Mouse (Mus musculus) stomach, embryonic 14.5 days (tissue): ENCODE measurements around the gene Mrpl14. TPM values are rescaled to one million over a fixed set of nuclear protein-coding genes. Genes with fewer than 3 reads are reported as not detected.

Experiments
- ATAC-seq: fragments of 200-750 bp; cut with Nextera tagmentation; 2 replicates; pipeline ENCODE4 v1.8.0; 2017; ENCODE audit warnings: low read depth, moderate TSS enrichment; ENCODE audit not compliant: insufficient number of reproducible peaks, insufficient read depth, low FRiP score
- H3K27ac ChIP-seq: fragments of 300-500 bp; sonication (generic); 2 replicates; pipeline ENCODE4 v1.5.1; 2014; ENCODE audit warnings: mild to moderate bottlenecking, low read length, moderate library complexity, mixed read lengths
- H3K27me3 ChIP-seq: fragments of 300-500 bp; sonication (generic); 2 replicates; pipeline ENCODE4 v1.6.1; 2014; ENCODE audit warnings: low read length, control low read depth, mixed read lengths; ENCODE audit not compliant: control insufficient read depth, insufficient read depth
- H3K36me3 ChIP-seq: fragments of 300-500 bp; sonication (generic); 2 replicates; pipeline ENCODE4 v1.6.1; 2014; ENCODE audit warnings: mild to moderate bottlenecking, control low read depth, low read length, moderate library complexity, mixed read lengths; ENCODE audit not compliant: control insufficient read depth, insufficient read depth
- H3K4me1 ChIP-seq: fragments of 300-500 bp; sonication (generic); 2 replicates; pipeline ENCODE4 v1.6.1; 2014; ENCODE audit warnings: low read length, control low read depth, mixed read lengths; ENCODE audit not compliant: control insufficient read depth, insufficient read depth
- H3K4me2 ChIP-seq: fragments of 300-500 bp; sonication (generic); replicated peaks from 2 replicates; pipeline ENCODE4 v1.6.1; 2014; ENCODE audit warnings: low read depth, low read length, control low read depth
- H3K4me3 ChIP-seq: fragments of 300-500 bp; sonication (generic); 2 replicates; pipeline ENCODE4 v1.5.1; 2014; ENCODE audit warnings: low read depth, low read length, control low read depth
- H3K9ac ChIP-seq: fragments of 300-500 bp; sonication (generic); replicated peaks from 2 replicates; pipeline ENCODE4 v1.6.1; 2014; ENCODE audit warnings: low read depth, mild to moderate bottlenecking, control low read depth, low read length, moderate library complexity, mixed read lengths
- H3K9me3 ChIP-seq: fragments of 300-500 bp; sonication (generic); 2 replicates; pipeline ENCODE4 v1.6.1; 2016; ENCODE audit warnings: low read depth, low read length, control low read depth; ENCODE audit not compliant: control insufficient read depth
- WGBS: fragments of 180-500 bp; shearing (Covaris S2); extraction: QIAGEN DNeasy Blood & Tissue Kit; methylation state at CpG from one replicate; pipeline ENCODE4 v1.1.7; 2014; 5-methylcytosine and 5-hydroxymethylcytosine counted together
- polyA plus RNA-seq: library from polyadenylated mRNA; unstranded; fragments of >200 nt; fragmentation: Nextera tagmentation; extraction: Ambion mirVana; gene quantifications from 2 replicates; pipeline ENCODE4 v1.2.1, GENCODE M21; 2014

Mrpl14 gene
- polyA plus RNA-seq, 1 experiment from 2014 or later, result 171 TPM

- no peak for ATAC-seq
Measured at GRCm38 (mm10) chr17:45731172-45731864, 45.2 kb downstream of the Mrpl14 start.

GRCm38 (mm10) chr17:45733038-45733734 lies 47.1 kb downstream of the Mrpl14 start:
- no peaks in the 10 kb centered on the region for H3K27me3 ChIP-seq
- peaks cover 25% of the 10 kb centered on the region for H3K4me1 ChIP-seq
- no peak overlapping the region for H3K27ac ChIP-seq
- no peak for ATAC-seq
- H3K9me3 ChIP-seq, result no peaks in the 10 kb centered on the region
- H3K9ac ChIP-seq, result peak overlapping the region; percentile 41; the same call in 1 of the 2 replicates
- peak overlapping the region; percentile 81 for H3K4me2 ChIP-seq
- H3K4me3 ChIP-seq, result peak overlapping the region; percentile 25; the same call in 1 of the 2 replicates
- WGBS, result 71% methylated on average over 19 of the region's 19 CpGs
- H3K36me3 ChIP-seq, result no peaks in the 10 kb centered on the region

More at GRCm38 (mm10) chr17:45731172-45731864, 45.2 kb downstream of the Mrpl14 start:
- Histone ChIP-seq H3K4me3 (no peak overlapping the region), H3K27me3 (no peaks in the 10 kb centered on the region), H3K9me3 (no peaks in the 10 kb centered on the region), H3K9ac (no peak overlapping the region), H3K27ac (no peak overlapping the region), H3K36me3 (no peaks in the 10 kb centered on the region), H3K4me2 (no peak overlapping the region), H3K4me1 (peaks cover 25% of the 10 kb centered on the region)
- 22% methylated on average over 9 of the region's 9 CpGs for WGBS

DNA sequence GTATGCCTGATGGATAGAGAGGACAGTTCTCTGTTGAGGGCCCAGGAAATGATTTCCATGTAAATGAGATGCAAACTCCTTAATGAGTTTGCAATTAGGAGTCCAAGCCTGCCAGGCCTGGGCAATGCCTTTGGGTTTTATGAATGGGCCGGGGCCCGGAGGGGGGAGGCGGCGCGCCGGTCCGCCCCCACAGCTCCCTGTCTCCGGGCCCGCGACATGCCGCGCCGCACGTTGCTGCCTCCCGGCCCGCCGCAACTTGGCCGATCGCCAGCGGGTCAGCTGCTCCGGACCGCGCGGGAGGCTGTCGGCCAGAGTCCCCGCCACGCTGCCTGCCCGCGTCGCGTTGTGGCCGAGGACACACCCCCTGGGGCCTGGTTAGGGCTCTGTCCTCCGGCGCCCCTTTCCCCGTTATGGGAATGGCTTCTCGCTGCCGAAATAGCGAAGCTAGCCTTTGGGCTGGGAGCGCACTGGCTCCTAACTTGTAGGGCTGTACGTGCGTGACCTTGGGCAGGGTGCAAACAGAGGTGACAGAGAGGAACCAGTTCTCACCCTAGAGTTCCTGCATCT lies 47.7 kb downstream of the Mrpl14 start, which contains the start of gene 1600014C23Rik:
Gene 1600014C23Rik, minus strand, starts transcription at position 110 of the 567 bp plus-strand sequence.
- H3K9ac ChIP-seq, result peak within 1 kb of the TSS; percentile 41
- peaks cover 25% of the 10 kb centered on the region for H3K4me1 ChIP-seq
- WGBS, result 2% methylated on average over 40 of the region's 41 CpGs
- no peaks in the 10 kb centered on the region for H3K9me3 ChIP-seq
- ATAC-seq, result no peak
- peak within 1 kb of the TSS; percentile 81 for H3K4me2 ChIP-seq
- no peaks in the 10 kb centered on the region for H3K27me3 ChIP-seq
- H3K27ac ChIP-seq, result no peak within 1 kb of the TSS
- H3K36me3 ChIP-seq, result no peaks in the 10 kb centered on the region
- H3K4me3 ChIP-seq, result peak within 1 kb of the TSS; percentile 25

GRCm38 (mm10) chr17:45734333-45734732 lies 48.2 kb downstream of the Mrpl14 start:
- Histone ChIP-seq H3K4me3 (peak overlapping the region; percentile 25; the same call in 1 of the 2 replicates), H3K9ac (no peak overlapping the region), H3K36me3 (no peaks in the 10 kb centered on the region), H3K9me3 (no peaks in the 10 kb centered on the region), H3K27ac (no peak overlapping the region), H3K4me2 (peak overlapping the region; percentile 81), H3K4me1 (peaks cover 25% of the 10 kb centered on the region), H3K27me3 (no peaks in the 10 kb centered on the region)
- ATAC-seq, result no peak
- WGBS, result 27% methylated on average over 3 of the region's 3 CpGs

GRCm38 (mm10) chr17:45734881-45735280 lies 48.8 kb downstream of the Mrpl14 start:
- ATAC-seq, result no peak
- Histone ChIP-seq H3K9ac (no peak overlapping the region), H3K27ac (no peak overlapping the region), H3K4me3 (no peak overlapping the region), H3K4me1 (peaks cover 25% of the 10 kb centered on the region), H3K4me2 (no peak overlapping the region), H3K27me3 (no peaks in the 10 kb centered on the region), H3K36me3 (no peaks in the 10 kb centered on the region), H3K9me3 (no peaks in the 10 kb centered on the region)
- WGBS, result 62% methylated on average over 4 of the region's 4 CpGs

DNA sequence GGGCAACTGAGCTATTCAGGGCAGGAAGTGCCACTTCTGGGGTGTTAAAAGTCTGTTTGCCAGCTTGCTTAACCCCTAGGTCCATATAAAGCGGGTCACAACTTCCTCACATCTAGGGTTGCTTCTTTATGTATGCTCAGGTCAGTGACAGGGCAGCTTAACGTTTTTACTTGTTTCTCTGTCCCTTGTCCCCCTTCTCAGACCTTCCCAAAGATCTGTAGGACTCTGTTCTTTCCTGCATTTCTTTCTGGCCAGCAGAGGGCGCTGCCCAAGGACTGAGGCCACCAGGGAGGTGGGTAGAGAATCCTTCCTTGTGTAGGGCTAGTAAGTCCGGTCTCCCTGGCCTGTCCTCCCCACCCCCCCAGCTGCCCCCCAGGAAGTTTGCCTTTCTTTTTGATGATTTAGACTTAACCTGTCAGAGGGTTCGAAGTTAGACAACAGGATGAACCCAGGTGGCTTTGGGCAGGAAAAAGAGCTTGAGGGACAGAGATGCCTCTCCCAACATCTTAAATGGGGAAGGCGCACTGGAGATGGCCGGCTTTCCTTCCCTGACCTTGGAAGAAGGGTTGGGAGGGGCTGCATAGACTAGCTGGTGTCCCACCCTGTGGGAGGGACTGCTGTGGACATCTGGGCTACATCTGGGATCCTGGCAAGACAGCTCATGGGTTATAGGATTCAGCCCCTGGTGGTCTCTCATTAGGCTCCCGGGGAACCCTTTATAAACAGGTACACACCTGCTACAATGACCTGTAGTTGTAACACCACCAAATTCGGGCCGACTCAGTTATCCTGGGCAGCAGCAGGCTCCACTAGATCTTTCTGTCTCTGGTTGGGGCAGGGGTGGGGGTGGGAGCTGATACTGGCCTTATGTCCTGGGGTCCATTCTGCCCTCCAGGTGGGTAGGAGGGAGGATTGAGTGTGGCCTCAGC lies 49.5 kb downstream of the Mrpl14 start:
- Histone ChIP-seq H3K27me3 (no peaks in the 10 kb centered on the region), H3K9me3 (no peaks in the 10 kb centered on the region), H3K4me1 (peaks cover 25% of the 10 kb centered on the region), H3K4me2 (peak overlapping the region; percentile 60), H3K4me3 (peak overlapping the region; percentile 32), H3K9ac (peak overlapping the region; percentile 22; the same call in 1 of the 2 replicates), H3K27ac (peak overlapping the region; percentile 96), H3K36me3 (no peaks in the 10 kb centered on the region)
- ATAC-seq, result peak; percentile 50
- WGBS, result 7% methylated on average over 10 of the region's 10 CpGs

GRCm38 (mm10) chr17:45736311-45737077 lies 50.4 kb downstream of the Mrpl14 start:
- Histone ChIP-seq H3K4me3 (peak overlapping the region; percentile 32), H3K4me2 (peak overlapping the region; percentile 60), H3K4me1 (peaks cover 25% of the 10 kb centered on the region), H3K9me3 (no peaks in the 10 kb centered on the region), H3K9ac (peak overlapping the region; percentile 22; the same call in 1 of the 2 replicates), H3K36me3 (no peaks in the 10 kb centered on the region), H3K27me3 (no peaks in the 10 kb centered on the region), H3K27ac (peak overlapping the region; percentile 96)
- WGBS, result under 1% methylated on average over 51 of the region's 72 CpGs
- peak; percentile 64 for ATAC-seq
